Mouse (Mus musculus) cerebellum, postnatal 10 days (tissue): Measurements from ENCODE around the gene Slc5a3.

Source experiments
- DNase-seq, 2 experiments: peaks; one replicate each; pipeline ENCODE4 v3.0.0; 2021; ENCODE audit warnings: mixed read lengths in 2 of 2

Gene Slc5a3

GRCm38 (mm10) chr16:92057852-92058643, at the start of gene Slc5a3, which contains the start of the genes Mrps6 and Gm49711:
Gene Slc5a3 (plus strand): TSS chr16:92058322.
Gene Mrps6 (plus strand): TSS chr16:92058270.
Gene Gm49711 (plus strand): TSS chr16:92058316.
- peak; percentile 95 to 96 for DNase-seq

- DNase-seq: no peak
These were observed 48.5 kb upstream of the Slc5a3 start for GRCm38 (mm10) chr16:92009586-92009985.

GRCm38 (mm10) chr16:92016792-92017191, 41.3 kb upstream of the Slc5a3 start:
- no peak for DNase-seq

GRCm38 (mm10) chr16:92019141-92020118, 38.7 kb upstream of the Slc5a3 start:
- peak; percentile 52 to 53 for DNase-seq

GRCm38 (mm10) chr16:92021656-92022400, 36.3 kb upstream of the Slc5a3 start:
- DNase-seq: no peak

GRCm38 (mm10) chr16:92022494-92023283, 35.4 kb upstream of the Slc5a3 start:
- DNase-seq: no peak

GRCm38 (mm10) chr16:92033286-92033685, 24.8 kb upstream of the Slc5a3 start:
- no peak for DNase-seq

GRCm38 (mm10) chr16:92034676-92035075, 23.4 kb upstream of the Slc5a3 start:
- no peak for DNase-seq

- no peak for DNase-seq
These were observed 21.4 kb upstream of the Slc5a3 start for GRCm38 (mm10) chr16:92036701-92037100.

GRCm38 (mm10) chr16:92037891-92038607, 20.1 kb upstream of the Slc5a3 start:
- no peak for DNase-seq

GRCm38 (mm10) chr16:92039421-92039820, 18.7 kb upstream of the Slc5a3 start:
- no peak for DNase-seq

GRCm38 (mm10) chr16:92039966-92040365, 18.2 kb upstream of the Slc5a3 start:
- no peak for DNase-seq

GRCm38 (mm10) chr16:92051777-92052310, 6.3 kb upstream of the Slc5a3 start:
- DNase-seq: no peak

- no peak for DNase-seq
These were observed 5.6 kb upstream of the Slc5a3 start for GRCm38 (mm10) chr16:92052569-92052968.

- no peak for DNase-seq
These were observed 1.4 kb upstream of the Slc5a3 start for GRCm38 (mm10) chr16:92056711-92057110.

GRCm38 (mm10) chr16:92057456-92057851, 668 bp upstream of the Slc5a3 start:
- no peak for DNase-seq

GRCm38 (mm10) chr16:92058644-92059620, 810 bp downstream of the Slc5a3 start:
- peak; percentile 15 to 23 for DNase-seq

GRCm38 (mm10) chr16:92060213-92060612, 2.1 kb downstream of the Slc5a3 start:
- no peak for DNase-seq

- DNase-seq: no peak
These were observed 3.5 kb downstream of the Slc5a3 start for GRCm38 (mm10) chr16:92061586-92061985.

- no peak for DNase-seq
These were observed 4.7 kb downstream of the Slc5a3 start for GRCm38 (mm10) chr16:92062832-92063231.
